Mouse (Mus musculus) layer of hippocampus, postnatal 10 days (tissue): Measurements from ENCODE around the gene Csnk2a1. TPM values are rescaled to one million over a fixed set of nuclear protein-coding genes. Genes with fewer than 3 reads are reported as not detected.
A peak's percentile ranks its signal among the peaks of the same experiment; 100 is the strongest.
"Not testable (repeated sequence)": the region's sequence is repeated elsewhere in the genome, so short reads cannot be mapped to it uniquely, and the experiment has no call there.

Experiments used
- DNase-seq, 2 experiments: peaks; one replicate each; pipeline ENCODE4 v3.0.0; 2021; ENCODE audit warnings: low spot score in 2 of 2
- total RNA-seq, 2 experiments: library from RNA; stranded (reverse); gene quantifications; 2 replicates each; pipeline ENCODE4 v1.2.3; 2021

Gene Csnk2a1
- total RNA-seq, 2 experiments from 2014 or later = 112 to 127 TPM

DNA sequence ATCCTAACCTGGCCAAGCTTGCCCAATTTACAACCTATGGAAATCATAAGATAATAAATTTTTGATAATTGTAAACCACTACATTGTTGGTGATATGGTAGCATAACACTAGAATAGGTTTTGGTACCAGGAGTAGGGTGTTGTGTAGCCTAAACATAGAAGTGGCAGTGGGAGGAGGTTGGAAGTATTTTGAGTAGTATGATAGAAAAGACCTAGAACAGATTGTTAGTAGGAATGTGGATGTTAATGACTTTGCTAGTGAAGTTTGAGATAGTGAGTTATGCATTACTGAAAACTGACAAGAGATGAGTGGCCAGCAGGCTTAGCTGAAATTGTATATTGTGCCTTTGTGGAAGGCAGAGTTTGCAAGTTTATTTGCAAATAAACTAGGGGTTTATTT, 3.4 kb downstream of the Csnk2a1 start:
- no peak for DNase-seq

DNA sequence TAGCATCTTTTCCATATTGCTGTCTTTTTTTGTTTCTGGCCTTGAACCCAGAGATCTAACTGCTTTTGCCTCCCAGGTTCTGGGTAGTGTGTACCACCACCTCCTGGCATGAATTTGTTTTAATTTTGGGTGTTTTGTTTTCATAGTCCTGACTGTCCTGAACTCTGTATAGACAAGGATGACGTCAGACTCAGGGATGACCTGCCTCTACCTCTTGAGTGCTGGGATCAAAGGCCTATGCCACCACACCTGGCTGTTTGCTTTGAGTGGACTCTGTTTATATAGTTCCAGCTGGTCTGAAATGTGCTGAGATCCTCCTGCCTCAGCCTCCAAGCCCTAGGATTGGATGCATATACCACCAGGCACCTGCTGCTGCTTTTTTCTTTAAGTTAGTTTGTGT, 11.3 kb downstream of the Csnk2a1 start:
- DNase-seq = no peak

- DNase-seq = no peak
Measured at GRCm38 (mm10) chr2:152240580-152240979, 13.9 kb downstream of the Csnk2a1 start.

GRCm38 (mm10) chr2:152247213-152247612, 20.6 kb downstream of the Csnk2a1 start:
- DNase-seq = no peak

- no peak for DNase-seq
Measured at GRCm38 (mm10) chr2:152250511-152250910, 23.9 kb downstream of the Csnk2a1 start.

GRCm38 (mm10) chr2:152259739-152260138, 33.1 kb downstream of the Csnk2a1 start:
- DNase-seq = no peak

DNA sequence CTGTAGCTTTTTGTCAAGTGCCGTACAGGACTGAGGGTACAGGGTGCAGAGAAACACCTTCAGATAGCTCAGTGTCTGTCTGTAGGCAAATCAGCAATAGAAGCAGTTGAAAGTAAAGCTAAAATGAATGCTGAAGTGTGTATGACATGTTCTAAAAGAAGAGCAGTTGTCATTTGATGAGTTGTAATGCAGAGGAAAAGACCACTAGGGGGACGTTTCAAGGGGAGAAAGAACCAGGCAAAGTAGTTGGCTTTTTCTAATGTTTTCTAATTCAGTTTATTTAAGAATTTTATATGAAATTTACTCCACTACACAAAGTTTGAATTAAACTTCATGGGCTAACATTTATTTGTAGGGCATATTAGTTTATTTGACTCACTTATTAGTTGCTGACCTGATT, 47.0 kb downstream of the Csnk2a1 start:
- no peak for DNase-seq

DNA sequence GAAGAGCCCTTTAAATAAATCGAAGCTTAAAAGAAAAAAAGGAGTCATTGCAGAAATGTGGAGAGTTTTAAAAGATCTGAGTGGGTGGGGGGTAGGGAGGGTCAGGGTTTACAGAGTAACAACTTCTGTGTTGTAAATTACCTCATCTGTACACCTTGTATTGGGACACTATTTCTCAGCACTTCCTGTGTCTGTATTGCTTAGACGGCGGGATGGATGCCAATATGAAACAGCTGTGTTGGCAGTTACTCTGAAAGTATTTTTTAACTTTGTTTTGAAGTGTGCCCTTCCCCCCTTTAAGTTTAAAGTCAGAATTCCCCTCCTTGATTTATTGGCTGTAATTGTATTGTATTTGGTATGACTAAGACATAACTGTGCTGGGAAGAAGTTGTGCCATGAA, 54.8 kb downstream of the Csnk2a1 start:
- no peak for DNase-seq

GRCm38 (mm10) chr2:152287560-152287959, 60.9 kb downstream of the Csnk2a1 start:
- no peak for DNase-seq

- no peak for DNase-seq
Measured at GRCm38 (mm10) chr2:152288046-152288445, 61.4 kb downstream of the Csnk2a1 start.

- not testable (repeated sequence) for DNase-seq
Measured at GRCm38 (mm10) chr2:152289623-152290022, 63.0 kb downstream of the Csnk2a1 start.

GRCm38 (mm10) chr2:152292475-152292874, 65.8 kb downstream of the Csnk2a1 start:
- DNase-seq = no peak

DNA sequence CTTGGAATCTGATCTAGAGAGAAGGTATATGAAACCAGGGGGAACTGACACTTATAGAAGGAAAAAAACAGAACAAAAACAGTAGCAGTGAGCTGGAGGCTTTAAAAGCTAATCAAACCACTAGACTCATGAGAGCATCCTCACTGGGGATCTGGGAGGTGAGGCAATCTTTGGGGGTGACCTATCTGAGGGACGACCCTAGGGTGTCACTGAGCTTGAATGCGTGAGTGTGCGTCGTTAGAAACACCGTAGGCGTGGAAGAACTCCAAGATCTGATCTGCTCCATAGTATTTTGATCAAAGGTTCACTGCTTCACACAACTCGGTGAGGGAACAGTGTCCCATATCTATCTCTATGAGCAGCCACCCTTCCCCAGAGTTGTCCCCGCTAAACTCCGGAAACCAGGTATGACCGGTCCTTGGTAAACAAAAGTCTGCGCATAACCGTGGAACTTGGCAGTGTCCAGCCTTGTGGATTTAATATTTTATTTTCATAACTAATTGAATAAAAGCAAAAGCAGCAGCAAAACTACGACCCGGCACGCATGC, 66.6 kb downstream of the Csnk2a1 start:
- no peak for DNase-seq

GRCm38 (mm10) chr2:152293727-152294475, 67.3 kb downstream of the Csnk2a1 start, which contains the start of gene Tbc1d20:
Gene Tbc1d20 (plus strand): TSS chr2:152293828.
- DNase-seq = peak; percentile 83 to 91

DNA sequence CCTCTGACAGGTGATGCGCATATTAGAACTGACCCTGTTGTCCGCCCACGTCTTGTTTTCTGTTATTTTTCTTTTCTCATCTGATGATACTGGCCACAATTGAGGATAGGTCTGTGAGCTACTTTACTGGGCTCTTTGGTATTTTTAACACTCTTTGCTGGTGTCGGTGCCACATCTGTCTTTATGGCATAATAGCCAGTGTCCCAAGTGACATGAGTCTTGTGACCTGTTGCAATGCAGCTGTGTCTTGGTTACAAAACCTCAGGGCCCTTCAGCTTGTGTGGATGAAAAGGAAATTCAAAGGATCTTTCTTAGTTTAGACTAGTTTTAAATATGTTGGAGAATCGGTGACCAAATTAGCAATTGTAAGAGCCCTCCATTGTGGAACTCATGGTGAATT, 67.9 kb downstream of the Csnk2a1 start:
- DNase-seq = no peak

- DNase-seq = no peak
Measured at GRCm38 (mm10) chr2:152302862-152303261, 76.2 kb downstream of the Csnk2a1 start.

DNA sequence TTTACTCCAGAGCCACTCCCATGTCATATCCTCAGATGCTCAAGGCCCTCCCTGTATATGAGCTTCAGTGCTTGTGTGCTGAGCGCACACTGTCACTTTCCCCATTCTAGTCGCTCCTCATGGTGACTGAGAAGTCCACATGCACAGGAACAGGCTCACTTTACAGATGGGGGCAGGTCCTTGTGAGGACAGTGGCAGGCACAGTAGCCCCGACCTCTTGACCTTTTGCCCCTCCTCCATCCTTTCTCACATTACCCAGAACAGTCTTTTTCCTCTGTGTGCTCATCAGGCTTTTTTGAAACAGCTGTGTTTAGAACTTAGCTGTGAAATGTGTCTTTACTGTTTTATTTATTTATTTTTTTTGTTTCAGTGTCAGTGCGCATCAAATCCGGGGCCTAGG, 77.1 kb downstream of the Csnk2a1 start:
- no peak for DNase-seq

DNA sequence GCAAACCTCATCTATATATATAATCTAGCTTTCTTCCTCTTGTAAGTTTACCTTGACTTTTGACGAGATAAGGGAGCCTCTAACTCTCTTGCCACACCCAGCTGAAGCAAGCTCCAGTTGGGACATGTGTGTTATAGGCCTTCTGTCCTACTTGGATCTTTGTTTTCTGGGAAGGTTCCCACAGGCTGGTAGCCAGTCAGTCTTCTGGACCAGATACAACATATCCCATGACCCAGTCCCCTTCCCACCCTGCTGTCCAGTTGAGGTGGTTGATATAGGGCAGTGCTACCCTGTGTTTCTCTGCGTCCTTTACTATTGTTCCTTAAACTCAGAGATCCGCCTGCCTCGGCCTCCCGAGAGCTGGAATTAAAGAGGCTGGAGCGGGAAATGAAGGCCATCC, 78.8 kb downstream of the Csnk2a1 start:
- DNase-seq = no peak

DNA sequence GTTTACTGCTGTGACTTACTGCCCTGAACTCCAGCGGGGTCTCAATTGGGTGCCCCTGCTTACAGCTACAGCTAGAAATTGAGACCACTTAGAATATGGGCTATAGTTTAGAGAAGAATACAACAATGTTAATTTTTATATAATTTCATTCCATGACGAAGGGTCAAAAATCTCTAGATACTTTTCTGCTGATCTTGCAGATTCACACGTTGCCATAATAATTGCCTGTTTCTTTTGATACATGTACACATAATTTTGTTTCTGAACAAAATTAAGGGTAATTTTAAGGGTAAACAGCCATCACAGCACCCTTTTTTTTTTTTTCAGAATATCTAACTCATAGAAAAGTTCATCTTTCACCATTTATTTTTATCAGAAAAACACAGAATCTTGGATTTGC, 80.5 kb downstream of the Csnk2a1 start:
- no peak for DNase-seq

DNA sequence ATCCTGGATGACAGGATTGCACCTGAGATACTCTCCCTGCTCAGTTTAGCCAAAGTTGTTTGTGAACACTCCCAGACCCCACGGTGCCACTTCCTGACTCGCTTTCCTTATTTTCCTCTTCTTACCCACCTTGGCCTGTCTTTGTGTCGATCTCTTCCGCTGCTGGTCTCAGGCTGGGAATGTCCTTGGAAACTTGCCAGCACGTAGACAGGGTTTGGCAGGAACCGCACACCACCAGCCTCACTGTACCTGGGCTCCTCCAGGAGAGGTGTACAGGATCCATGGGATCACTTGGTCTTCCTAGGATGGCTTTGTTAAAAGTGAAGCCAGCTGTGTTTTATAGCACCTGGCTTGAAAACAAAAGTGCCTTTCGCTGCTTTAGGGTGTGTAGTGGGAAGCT, 86.4 kb downstream of the Csnk2a1 start:
- DNase-seq = no peak

GRCm38 (mm10) chr2:152313926-152314325, 87.3 kb downstream of the Csnk2a1 start:
- no peak for DNase-seq

GRCm38 (mm10) chr2:152317054-152317453, 90.4 kb downstream of the Csnk2a1 start:
- no peak for DNase-seq

- no peak for DNase-seq
Measured at GRCm38 (mm10) chr2:152321558-152321957, 94.9 kb downstream of the Csnk2a1 start.
